ENCODE assay signal across 9 mouse cellular contexts in the genomic region with DNA sequence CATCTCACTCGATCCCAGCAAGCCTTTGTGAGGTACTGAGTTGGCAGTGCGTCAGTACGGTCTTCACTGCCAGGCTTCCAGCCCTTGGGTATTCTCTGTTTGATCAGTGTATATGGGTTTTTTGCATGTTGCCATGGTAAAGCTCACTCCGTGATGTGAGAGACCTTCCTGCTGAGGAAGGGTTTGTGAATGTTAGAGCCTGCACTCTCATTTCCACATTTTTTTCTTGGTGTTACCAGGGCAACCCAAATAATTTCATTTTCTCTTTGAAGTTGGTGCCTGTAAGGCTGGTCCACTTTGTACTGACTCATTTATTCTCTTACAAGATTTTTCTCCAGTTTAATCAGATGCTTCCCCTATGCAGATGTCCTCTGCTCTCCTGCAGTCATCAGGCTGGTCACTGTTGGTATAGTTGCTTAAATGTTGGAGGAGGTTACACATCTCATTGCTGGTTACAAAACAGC. TPM values are rescaled to one million over a fixed set of nuclear protein-coding genes. Genes with fewer than 3 reads are reported as not detected.
DNase-seq lines count a peak whose midpoint lies in the region; ATAC-seq and TF ChIP-seq lines count a peak whose summit lies in the region.
"Had no signal": no experiment of that assay in that cellular context is flagged by ENCODE, and none has a peak within 500 bp of the region (broad histone marks: within the 10 kb centered on the region; RNA-seq: fewer than 3 reads in every experiment).

No protein-coding gene starts in this region.

- peak overlapping the region; percentile 63 for H3K27ac ChIP-seq in midbrain, embryonic 16.5 days (ENCODE audit: low read length)
- H3K27ac ChIP-seq in cerebellum, adult 2 months (ENCODE audit: insufficient read depth, low read length): no peak overlapping the region
- H3K27ac ChIP-seq in intestine, embryonic 15.5 days: no peak overlapping the region
- H3K27ac ChIP-seq: liver, embryonic 13.5 days had no signal

- no peak for TF ChIP-seq CTCF in cerebellum, adult 2 months (IDR thresholded peaks at IDR 0.05; ENCODE audit: borderline replicate concordance, insufficient read depth, low read depth, low read length)

- no peak overlapping the region for H3K4me3 ChIP-seq in midbrain, embryonic 16.5 days (ENCODE audit: low read depth, low read length)
- no peak overlapping the region for H3K4me3 ChIP-seq in cerebellum, adult 2 months (replicated peaks; ENCODE audit: insufficient read depth, low read depth, low read length)
- H3K4me3 ChIP-seq in intestine, embryonic 15.5 days (replicated peaks): no peak overlapping the region
- H3K4me3 ChIP-seq: liver, embryonic 13.5 days had no signal

- peaks cover 3% of the 10 kb centered on the region; the same call in 1 of the 2 replicates for H3K4me1 ChIP-seq in midbrain, embryonic 16.5 days (ENCODE audit: control insufficient read depth, insufficient read depth, low read length)
- H3K4me1 ChIP-seq in cerebellum, adult 2 months (ENCODE audit: control insufficient read depth, insufficient read depth, low read length): no peaks in the 10 kb centered on the region
- H3K4me1 ChIP-seq in intestine, embryonic 15.5 days (replicated peaks): no peaks in the 10 kb centered on the region

- no peaks in the 10 kb centered on the region for H3K27me3 ChIP-seq in midbrain, embryonic 16.5 days (ENCODE audit: control insufficient read depth, insufficient read depth, low read depth, low read length)
- no peaks in the 10 kb centered on the region for H3K27me3 ChIP-seq in cerebellum, adult 2 months (ENCODE audit: control insufficient read depth, insufficient read depth, low read length)
- no peaks in the 10 kb centered on the region for H3K27me3 ChIP-seq in intestine, embryonic 15.5 days (replicated peaks)
- H3K27me3 ChIP-seq: liver, embryonic 13.5 days had no signal

- no peak overlapping the region for H3K9ac ChIP-seq in midbrain, embryonic 16.5 days (ENCODE audit: low read depth, low read length)
- no peak overlapping the region for H3K9ac ChIP-seq in intestine, embryonic 15.5 days
- H3K9ac ChIP-seq: liver, embryonic 13.5 days had no signal

- no peak for TF ChIP-seq POLR2A in cerebellum, adult 2 months (IDR thresholded peaks at IDR 0.05; ENCODE audit: borderline replicate concordance, insufficient read depth, low read length)

- H3K9me3 ChIP-seq in midbrain, embryonic 16.5 days (replicated peaks; ENCODE audit: control insufficient read depth, low read length, poor library complexity, severe bottlenecking): no peaks in the 10 kb centered on the region
- H3K9me3 ChIP-seq in intestine, embryonic 15.5 days: no peaks in the 10 kb centered on the region

- WGBS in midbrain, embryonic 16.5 days: 32% methylated on average over 4 of the region's 4 CpGs
- 29% methylated on average over 4 of the region's 4 CpGs for WGBS in cerebellum, adult 2 months
- 71% methylated on average over 4 of the region's 4 CpGs for WGBS in intestine, embryonic 15.5 days

- no peaks in the 10 kb centered on the region for H3K36me3 ChIP-seq in midbrain, embryonic 16.5 days (ENCODE audit: control insufficient read depth, insufficient read depth, low read length)
- no peaks in the 10 kb centered on the region for H3K36me3 ChIP-seq in intestine, embryonic 15.5 days

- ATAC-seq in hematopoietic stem cell, adult 5-6 weeks (replicated peaks in 1 of 2; ENCODE audit: insufficient read depth in 1 of 2, low FRiP score in 2 of 2, low TSS enrichment in 1 of 2, low read depth in 1 of 2, poor library complexity in 2 of 2, severe bottlenecking in 2 of 2): peak; percentile 27 to 62; a peak in 3 of 4 replicates
- ATAC-seq in midbrain, embryonic 16.5 days: peak; percentile 96
- ATAC-seq in intestine, embryonic 15.5 days: no peak

- no peak overlapping the region for H3K4me2 ChIP-seq in midbrain, embryonic 16.5 days (ENCODE audit: low read length)
- H3K4me2 ChIP-seq in intestine, embryonic 15.5 days (replicated peaks): no peak overlapping the region
- H3K4me2 ChIP-seq: liver, embryonic 13.5 days had no signal

- DNase-seq in adrenal gland, adult (ENCODE audit: inconsistent age in 2 of 2, low spot score in 1 of 2): peak; percentile 31 to 76
- no peak for DNase-seq in adrenal gland, postnatal 4 days (ENCODE audit: low spot score in 2 of 2)
- peak; percentile 26 for DNase-seq in CD4-positive, CD25-positive, alpha-beta regulatory T cell, adult 2 months (ENCODE audit: low read depth, low spot score)
- no peak for DNase-seq in cerebellum, adult 2 months
- DNase-seq in thymus, postnatal 25 days: no peak
- DNase-seq: liver, embryonic 13.5 days had no signal

RNA-seq across cellular contexts. Expression of a gene that starts 38.6 kb away (rescaled TPM):
- 10 to 100 TPM; 29.7 to 36.3 TPM for total RNA-seq in adrenal gland, postnatal 4 days (2021)
- 12.5 and 17.3 TPM in 2 replicates for total RNA-seq in hematopoietic stem cell, adult 5-6 weeks (2017)
- polyA plus RNA-seq in midbrain, embryonic 16.5 days (2015; fragmentation: Nextera tagmentation; extraction: Ambion mirVana): 10.4 and 13.0 TPM in 2 replicates
- polyA plus RNA-seq in cerebellum, adult 2 months (2012; rRNA removed): 7.4 and 7.9 TPM in 2 replicates
- polyA plus RNA-seq in intestine, embryonic 15.5 days (2015; fragmentation: Nextera tagmentation; extraction: Ambion mirVana): 15.0 and 16.2 TPM in 2 replicates

Comparison
In these comparisons a context has a peak if more than half of its experiments do, and no peak if none do; other contexts are left out.
1. DNase-seq: peak in adrenal gland, adult (2 of 2) and CD4-positive, CD25-positive, alpha-beta regulatory T cell, adult 2 months (single experiment); none in adrenal gland, postnatal 4 days (0 of 2), cerebellum, adult 2 months (0 of 2) and thymus, postnatal 25 days (single experiment).